Mouse (Mus musculus) MEL (cell line): ENCODE results near the gene St6galnac3.

Experiments used
- BHLHE40 ChIP-seq: IDR thresholded peaks from 2 replicates; pipeline ENCODE4 v1.6.1; 2012; ENCODE audit warnings: low read depth, mild to moderate bottlenecking, inconsistent platforms, low read length, improper control_type of control experiment, borderline replicate concordance
- CHD2 ChIP-seq: IDR thresholded peaks from 2 replicates; pipeline ENCODE4 v1.6.1; 2011; ENCODE audit warnings: low read length, improper control_type of control experiment
- CTCF ChIP-seq, 3 experiments: IDR thresholded peaks in 2 of 3; conservative IDR thresholded peaks in 1 of 3; 2 replicates each; pipeline ENCODE4 v1.5.1; 2011 to 2012; ENCODE audit warnings: low read length in 3 of 3, low read depth in 2 of 3, mild to moderate bottlenecking in 2 of 3, improper control_type of control experiment in 1 of 3, inconsistent platforms in 1 of 3, mixed read lengths in 1 of 3, moderate library complexity in 1 of 3; ENCODE audit not compliant: control insufficient read depth in 1 of 3, insufficient read depth in 1 of 3, poor library complexity in 1 of 3, severe bottlenecking in 1 of 3
- E2F4 ChIP-seq: IDR thresholded peaks from 2 replicates; pipeline ENCODE4 v1.6.1; 2011; ENCODE audit warnings: low read depth, low read length, improper control_type of control experiment, borderline replicate concordance
- EP300 ChIP-seq, 2 experiments: IDR thresholded peaks; 2 replicates each; pipeline ENCODE4 v1.6.1; 2011; ENCODE audit warnings: improper control_type of control experiment in 2 of 2, low read length in 2 of 2, low read depth in 1 of 2, mild to moderate bottlenecking in 1 of 2
- GABPA ChIP-seq: IDR thresholded peaks from 2 replicates; pipeline ENCODE4 v1.6.1; 2012; ENCODE audit warnings: low read depth, mild to moderate bottlenecking, inconsistent platforms, low read length, improper control_type of control experiment, moderate library complexity
- GATA1 ChIP-seq: IDR thresholded peaks from 2 replicates; pipeline ENCODE4 v1.6.1; 2011; ENCODE audit warnings: low read depth, low read length, improper control_type of control experiment
- JUND ChIP-seq: IDR thresholded peaks from 2 replicates; pipeline ENCODE4 v1.6.1; 2011; ENCODE audit warnings: low read depth, mild to moderate bottlenecking, improper control_type of control experiment, low read length
- MXI1 ChIP-seq: IDR thresholded peaks from 2 replicates; pipeline ENCODE4 v1.6.1; 2011; ENCODE audit warnings: mild to moderate bottlenecking, low read depth, low read length, improper control_type of control experiment
- NELFE ChIP-seq: IDR thresholded peaks from 2 replicates; pipeline ENCODE4 v1.6.1; 2011; ENCODE audit warnings: low read depth, low read length, improper control_type of control experiment
- POLR2A ChIP-seq, 2 experiments: IDR thresholded peaks; 2 replicates each; pipeline ENCODE4 v1.6.1; 2011 to 2012; ENCODE audit warnings: low read length in 2 of 2, mild to moderate bottlenecking in 2 of 2, control low read depth in 1 of 2, improper control_type of control experiment in 1 of 2, low read depth in 1 of 2, moderate library complexity in 1 of 2; ENCODE audit not compliant: control insufficient read depth in 1 of 2, insufficient read depth in 1 of 2, poor library complexity in 1 of 2
- POLR2AphosphoS2 ChIP-seq: IDR thresholded peaks from 2 replicates; pipeline ENCODE4 v1.6.1; 2011; ENCODE audit warnings: low read length, improper control_type of control experiment
- TCF12 ChIP-seq: IDR thresholded peaks from 2 replicates; pipeline ENCODE4 v1.6.1; 2014; ENCODE audit warnings: low read depth, mild to moderate bottlenecking, inconsistent platforms, low read length, improper control_type of control experiment, moderate library complexity
- USF1 ChIP-seq: IDR thresholded peaks from 2 replicates; pipeline ENCODE4 v1.6.1; 2014; ENCODE audit warnings: low read depth, mild to moderate bottlenecking, inconsistent platforms, low read length, improper control_type of control experiment, moderate library complexity

- TF ChIP-seq EP300 (IDR thresholded peaks at IDR 0.05; ENCODE audit: low read depth in 1 of 2, low read length in 2 of 2) (no peak), USF1 (no peak), GATA1 (no peak), POLR2A (IDR thresholded peaks at IDR 0.05; ENCODE audit: control insufficient read depth in 1 of 2, insufficient read depth in 1 of 2, low read depth in 1 of 2, low read length in 2 of 2, poor library complexity in 1 of 2) (no peak), CTCF (IDR thresholded peaks at IDR 0.05 in 2 of 3, conservative IDR thresholded peaks at IDR 0.05 in 1 of 3; ENCODE audit: control insufficient read depth in 1 of 3, insufficient read depth in 1 of 3, low read depth in 2 of 3, low read length in 3 of 3, poor library complexity in 1 of 3, severe bottlenecking in 1 of 3) (no peak), JUND (no peak), E2F4 (no peak), NELFE (no peak), CHD2 (no peak), BHLHE40 (no peak), TCF12 (no peak), GABPA (no peak), MXI1 (no peak), POLR2AphosphoS2 (no peak)
These were observed 235.3 kb downstream of the St6galnac3 start for GRCm38 (mm10) chr3:153489718-153490117.
